Mouse (Mus musculus): ENCODE data around the gene Dzank1.

The Dzank1 gene

GRCm38 (mm10) chr2:144465876-144466575, 61.2 kb downstream of the Dzank1 start:
- no peak for DNase-seq (ENCODE audit: low read depth, low spot score)

GRCm38 (mm10) chr2:144464799-144465760, 62.1 kb downstream of the Dzank1 start:
- no peak for DNase-seq (ENCODE audit: low read depth, low spot score)

GRCm38 (mm10) chr2:144464182-144464581, 63.0 kb downstream of the Dzank1 start:
- no peak for DNase-seq (ENCODE audit: low read depth, low spot score)

GRCm38 (mm10) chr2:144458975-144459754, 68.0 kb downstream of the Dzank1 start:
- peak; percentile 91 for DNase-seq (ENCODE audit: low read depth, low spot score)

GRCm38 (mm10) chr2:144458355-144458754, 68.9 kb downstream of the Dzank1 start:
- DNase-seq (ENCODE audit: low read depth, low spot score) = no peak

- peak; percentile 86 for DNase-seq (ENCODE audit: low read depth, low spot score)
Measured at GRCm38 (mm10) chr2:144452364-144453008, 74.7 kb downstream of the Dzank1 start.

GRCm38 (mm10) chr2:144450378-144450777, 76.8 kb downstream of the Dzank1 start:
- DNase-seq (ENCODE audit: low read depth, low spot score) = no peak

GRCm38 (mm10) chr2:144446360-144446999, 80.7 kb downstream of the Dzank1 start:
- no peak for DNase-seq (ENCODE audit: low read depth, low spot score)

- DNase-seq (ENCODE audit: low read depth, low spot score) = peak; percentile 39
Measured at GRCm38 (mm10) chr2:144441386-144441915, 85.8 kb downstream of the Dzank1 start.

GRCm38 (mm10) chr2:144439191-144439700, 88.0 kb downstream of the Dzank1 start:
- DNase-seq (ENCODE audit: low read depth, low spot score) = no peak

- DNase-seq (ENCODE audit: low read depth, low spot score) = peak; percentile 72
Measured at GRCm38 (mm10) chr2:144438424-144438823, 88.8 kb downstream of the Dzank1 start.

- no peak for DNase-seq (ENCODE audit: low read depth, low spot score)
Measured at GRCm38 (mm10) chr2:144435679-144436078, 91.5 kb downstream of the Dzank1 start.

GRCm38 (mm10) chr2:144431286-144431825, 95.9 kb downstream of the Dzank1 start:
- no peak for DNase-seq (ENCODE audit: low read depth, low spot score)

- no peak for DNase-seq (ENCODE audit: low read depth, low spot score)
Measured at GRCm38 (mm10) chr2:144429171-144429570, 98.0 kb downstream of the Dzank1 start.

GRCm38 (mm10) chr2:144428659-144429058, 98.6 kb downstream of the Dzank1 start:
- no peak for DNase-seq (ENCODE audit: low read depth, low spot score)

- no peak for DNase-seq (ENCODE audit: low read depth, low spot score)
Measured at GRCm38 (mm10) chr2:144427852-144428251, 99.4 kb downstream of the Dzank1 start.

- no peak for DNase-seq (ENCODE audit: low read depth, low spot score)
Measured at GRCm38 (mm10) chr2:144425761-144426160, 101.5 kb downstream of the Dzank1 start.

- DNase-seq (ENCODE audit: low read depth, low spot score) = no peak
Measured at GRCm38 (mm10) chr2:144422094-144422675, 105.0 kb downstream of the Dzank1 start.
